Comparison of ENCODE assay signal across 25 mouse cellular contexts in genomic region chr14:62300031-62300430, GRCm38 (mm10). TPM values are rescaled to one million over a fixed set of nuclear protein-coding genes. Genes with fewer than 3 reads are reported as not detected.
DNase-seq lines count a peak whose midpoint lies in the region; ATAC-seq and TF ChIP-seq lines count a peak whose summit lies in the region.
"Had no signal": no experiment of that assay in that cellular context is flagged by ENCODE, and none has a peak within 500 bp of the region (broad histone marks: within the 10 kb centered on the region; RNA-seq: fewer than 3 reads in every experiment).

No protein-coding gene starts in this region.

- TF ChIP-seq POLR2A in lung, adult 2 months (IDR thresholded peaks at IDR 0.05; ENCODE audit: borderline replicate concordance, extremely low read depth, low read depth, low read length): no peak

- peak; percentile 50 for DNase-seq in kidney, adult 11 months
- no peak for DNase-seq in kidney, postnatal 10 days
- peak; percentile 83 for DNase-seq in kidney, adult 9 months
- no peak for DNase-seq in kidney, postnatal 14 days
- DNase-seq in lung, postnatal 10 days: peak; percentile 16
- DNase-seq in lung, adult 2 months: no peak
- no peak for DNase-seq in midbrain, postnatal 0 days (ENCODE audit: low spot score)
- DNase-seq: adrenal gland, postnatal 14 days; cerebellum, adult 11-12 months; cerebellum, adult 9-10 months; cerebellum, postnatal 25 days; gastrocnemius, postnatal 10 days; heart, adult 2 months; heart, postnatal 4 days had no signal

- H3K9ac ChIP-seq in midbrain, postnatal 0 days (replicated peaks; ENCODE audit: low read length, poor library complexity, severe bottlenecking): no peak overlapping the region
- H3K9ac ChIP-seq: embryonic facial prominence, embryonic 13.5 days; forebrain, embryonic 12.5 days; heart, embryonic 15.5 days; hindbrain, embryonic 12.5 days had no signal

- ATAC-seq in midbrain, postnatal 0 days (ENCODE audit: low FRiP score): no peak
- ATAC-seq: activated CD4-positive, CD25-positive, alpha-beta regulatory T cell, adult 4 months; forebrain, embryonic 16.5 days; hindbrain, embryonic 16.5 days; Patski had no signal

- no peak overlapping the region for H3K4me3 ChIP-seq in lung, adult 2 months (replicated peaks; ENCODE audit: extremely low read depth, low read depth, low read length)
- H3K4me3 ChIP-seq in midbrain, postnatal 0 days (ENCODE audit: low read depth, low read length): no peak overlapping the region
- H3K4me3 ChIP-seq: embryonic facial prominence, embryonic 13.5 days; forebrain, embryonic 12.5 days; heart, adult 2 months; heart, embryonic 15.5 days; hindbrain, embryonic 12.5 days had no signal

- H3K36me3 ChIP-seq in midbrain, postnatal 0 days (ENCODE audit: insufficient read depth, low read length): no peaks in the 10 kb centered on the region
- H3K36me3 ChIP-seq: embryonic facial prominence, embryonic 13.5 days; forebrain, embryonic 12.5 days; heart, embryonic 15.5 days; hindbrain, embryonic 12.5 days had no signal

- 58% methylated on average over 3 of the region's 3 CpGs for WGBS in lung, adult 2 months
- WGBS in midbrain, postnatal 0 days: 83% methylated on average over 3 of the region's 3 CpGs

- TF ChIP-seq CTCF in lung, adult 2 months (IDR thresholded peaks at IDR 0.05; ENCODE audit: insufficient read depth, low read length): no peak
- TF ChIP-seq CTCF in midbrain, postnatal 0 days (IDR thresholded peaks at IDR 0.05): no peak

- no peak overlapping the region for H3K27ac ChIP-seq in midbrain, postnatal 0 days (ENCODE audit: low read depth, low read length)
- H3K27ac ChIP-seq: embryonic facial prominence, embryonic 13.5 days; forebrain, embryonic 12.5 days; heart, adult 2 months; heart, embryonic 15.5 days; hindbrain, embryonic 12.5 days had no signal

- no peaks in the 10 kb centered on the region for H3K4me1 ChIP-seq in lung, adult 2 months (ENCODE audit: control insufficient read depth, insufficient read depth, low read length)
- no peaks in the 10 kb centered on the region for H3K4me1 ChIP-seq in midbrain, postnatal 0 days (ENCODE audit: insufficient read depth, low read length)
- H3K4me1 ChIP-seq: embryonic facial prominence, embryonic 13.5 days; forebrain, embryonic 12.5 days; heart, embryonic 15.5 days; hindbrain, embryonic 12.5 days had no signal

- no peaks in the 10 kb centered on the region for H3K9me3 ChIP-seq in midbrain, postnatal 0 days (ENCODE audit: low read length)
- H3K9me3 ChIP-seq: embryonic facial prominence, embryonic 13.5 days; forebrain, embryonic 12.5 days; heart, embryonic 15.5 days; hindbrain, embryonic 12.5 days had no signal

- H3K27me3 ChIP-seq in midbrain, postnatal 0 days (ENCODE audit: insufficient read depth, low read length): no peaks in the 10 kb centered on the region
- H3K27me3 ChIP-seq: embryonic facial prominence, embryonic 13.5 days; forebrain, embryonic 12.5 days; heart, embryonic 15.5 days; hindbrain, embryonic 12.5 days had no signal

- no peak overlapping the region for H3K4me2 ChIP-seq in midbrain, postnatal 0 days (ENCODE audit: low read depth, low read length, poor library complexity, severe bottlenecking)
- H3K4me2 ChIP-seq: embryonic facial prominence, embryonic 13.5 days; forebrain, embryonic 12.5 days; heart, embryonic 11.5 days; heart, embryonic 15.5 days; hindbrain, embryonic 12.5 days had no signal

RNA-seq across cellular contexts. Expression of gene Dleu7, which starts 7.2 kb away (rescaled TPM):
- polyA plus RNA-seq in lung, adult 2 months (2012; rRNA removed): not detected in 2 replicates
- total RNA-seq in midbrain, postnatal 0 days (2014; rRNA removed): 35.0 TPM in 2 replicates
- polyA plus RNA-seq in midbrain, postnatal 0 days (2015; fragmentation: Nextera tagmentation; extraction: Ambion mirVana): 19.3 and 19.7 TPM in 2 replicates
- total RNA-seq: adrenal gland, adult 18-20 months; adrenal gland, postnatal 14 days; heart, adult 2 months; MEL had no signal
- polyA plus RNA-seq: activated CD4-positive, CD25-positive, alpha-beta regulatory T cell, adult 4 months had no signal

RNA-seq across cellular contexts. Expression of gene Rnaseh2b, which starts 7.6 kb away (rescaled TPM):
- polyA plus RNA-seq in lung, adult 2 months (2012; rRNA removed): 2.0 and 2.6 TPM in 2 replicates
- 17.7 and 24.1 TPM in 2 replicates for total RNA-seq in midbrain, postnatal 0 days (2014; rRNA removed)
- 29.8 and 32.8 TPM in 2 replicates for polyA plus RNA-seq in midbrain, postnatal 0 days (2015; fragmentation: Nextera tagmentation; extraction: Ambion mirVana)

Comparison
In these comparisons a context has a peak if more than half of its experiments do, and no peak if none do; other contexts are left out.
1. DNase-seq: peak in kidney, adult 11 months (single experiment), kidney, adult 9 months (single experiment) and lung, postnatal 10 days (single experiment); none in kidney, postnatal 10 days (single experiment), kidney, postnatal 14 days (single experiment), lung, adult 2 months (single experiment) and midbrain, postnatal 0 days (single experiment).
2. RNA of gene Dleu7, which starts 7.2 kb away (polyA plus RNA-seq): 19.3 to 19.7 TPM in midbrain, postnatal 0 days; not detected in lung, adult 2 months; every median in the first group is over 10 times any median in the second.